Mouse (Mus musculus): ENCODE results near the gene Cadm2.

Gene Cadm2

DNA sequence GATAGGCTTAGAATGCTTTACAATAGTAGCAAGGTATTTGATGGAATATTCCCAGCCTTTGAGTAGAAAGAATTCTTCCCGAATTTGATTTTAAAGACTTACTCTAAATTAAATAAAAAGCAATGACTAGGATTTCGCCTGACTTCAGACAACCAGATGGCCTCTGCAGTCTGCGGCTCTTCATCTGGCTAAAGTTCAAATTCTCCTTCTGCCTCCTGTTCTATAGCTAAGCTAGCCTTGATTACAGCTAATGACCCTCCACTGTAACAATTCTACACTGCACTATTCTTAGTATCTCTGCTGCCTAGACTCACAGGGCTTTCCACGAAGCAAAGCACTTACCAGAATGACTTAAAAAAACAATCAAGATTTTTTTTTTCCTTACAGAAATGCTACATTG lies 495.9 kb downstream of the Cadm2 start:
- no peak for DNase-seq (ENCODE audit: low spot score)

- no peak for DNase-seq (ENCODE audit: low spot score)
These were observed 498.2 kb downstream of the Cadm2 start for GRCm38 (mm10) chr16:67122532-67122931.

DNA sequence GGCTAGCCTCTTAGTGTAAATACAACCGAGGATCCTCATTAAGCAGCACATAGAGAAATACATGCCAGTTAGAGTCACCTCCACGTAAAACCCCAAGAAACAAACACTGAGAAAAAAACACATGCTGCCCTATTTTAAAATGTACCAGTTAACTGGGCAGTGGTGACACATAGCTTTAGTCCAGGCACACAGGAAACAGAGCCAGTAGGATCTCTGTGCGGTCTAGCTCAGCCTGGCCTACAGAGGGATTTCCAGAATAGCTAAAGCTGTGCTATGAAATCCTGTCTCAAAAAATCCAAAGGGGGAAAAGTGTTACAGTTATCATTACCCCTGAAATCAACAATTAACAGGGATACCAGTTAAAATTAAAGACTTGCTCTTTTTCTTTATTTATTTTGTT lies 498.9 kb downstream of the Cadm2 start:
- no peak for DNase-seq (ENCODE audit: low spot score)

GRCm38 (mm10) chr16:67106478-67107061 lies 514.1 kb downstream of the Cadm2 start:
- DNase-seq (ENCODE audit: low spot score), result no peak

GRCm38 (mm10) chr16:67096706-67097105 lies 524.0 kb downstream of the Cadm2 start:
- no peak for DNase-seq (ENCODE audit: low spot score)

GRCm38 (mm10) chr16:67095916-67096315 lies 524.8 kb downstream of the Cadm2 start:
- no peak for DNase-seq (ENCODE audit: low spot score)

GRCm38 (mm10) chr16:67089747-67090146 lies 531.0 kb downstream of the Cadm2 start:
- no peak for DNase-seq (ENCODE audit: low spot score)

- DNase-seq (ENCODE audit: low spot score), result no peak
These were observed 541.4 kb downstream of the Cadm2 start for GRCm38 (mm10) chr16:67079318-67079717.

DNA sequence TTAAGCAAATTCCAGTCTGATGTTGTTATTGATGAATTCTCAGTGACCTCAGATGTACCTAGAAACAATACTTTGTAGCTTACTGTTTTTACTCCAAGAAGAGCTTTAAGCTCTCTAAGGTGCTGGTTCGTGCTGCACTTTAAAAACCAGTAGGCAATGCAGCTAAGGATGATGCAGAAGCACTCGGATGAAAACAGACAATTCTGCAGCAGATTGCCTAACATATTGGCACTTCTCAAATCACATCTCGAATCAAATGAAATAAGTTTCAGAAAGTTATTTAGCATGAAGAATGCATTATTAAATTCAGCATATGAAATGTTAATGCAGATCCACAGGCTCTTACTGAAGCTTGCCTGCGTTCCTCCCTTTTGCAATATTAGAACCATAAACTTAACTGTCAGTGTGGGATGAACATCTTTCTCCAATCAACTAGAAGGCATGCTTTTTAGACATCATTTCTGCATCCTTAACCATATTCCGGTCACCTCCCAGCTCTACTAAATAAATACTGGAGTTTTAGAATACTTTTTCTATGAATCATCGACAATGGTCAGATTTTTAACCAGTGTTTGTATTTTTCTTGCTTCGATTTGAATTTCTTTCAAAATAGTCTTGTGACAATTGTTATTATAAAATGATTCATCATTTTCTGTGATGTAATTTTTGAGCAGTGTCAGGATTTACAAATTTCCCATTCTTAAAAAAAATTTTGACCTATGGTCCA lies 544.4 kb downstream of the Cadm2 start:
- DNase-seq (ENCODE audit: low spot score), result no peak

GRCm38 (mm10) chr16:67068461-67068860 lies 552.2 kb downstream of the Cadm2 start:
- no peak for DNase-seq (ENCODE audit: low spot score)

- no peak for DNase-seq (ENCODE audit: low spot score)
These were observed 589.8 kb downstream of the Cadm2 start for GRCm38 (mm10) chr16:67030918-67031317.

DNA sequence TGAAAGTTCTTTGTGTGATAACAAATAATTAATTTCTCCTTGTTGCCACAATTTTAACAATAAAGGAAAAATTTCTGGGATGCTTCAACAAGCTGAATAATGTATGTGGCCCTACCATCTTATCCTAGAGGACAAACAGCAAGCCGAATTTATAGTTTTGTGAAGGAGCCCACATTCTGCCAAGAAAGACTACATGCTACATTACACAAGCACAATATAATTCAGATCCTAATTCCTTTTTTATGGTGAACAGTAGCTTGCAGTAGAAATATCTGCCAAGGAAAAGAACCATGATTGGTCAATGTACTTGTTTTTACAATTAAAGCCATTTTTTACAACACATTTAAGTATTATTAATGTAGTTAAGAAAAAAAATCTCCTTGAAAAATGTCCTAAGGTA lies 600.9 kb downstream of the Cadm2 start:
- no peak for DNase-seq (ENCODE audit: low spot score)

- no peak for DNase-seq (ENCODE audit: low spot score)
These were observed 603.0 kb downstream of the Cadm2 start for GRCm38 (mm10) chr16:67017710-67018109.

GRCm38 (mm10) chr16:67003161-67003560 lies 617.5 kb downstream of the Cadm2 start:
- no peak for DNase-seq (ENCODE audit: low spot score)

DNA sequence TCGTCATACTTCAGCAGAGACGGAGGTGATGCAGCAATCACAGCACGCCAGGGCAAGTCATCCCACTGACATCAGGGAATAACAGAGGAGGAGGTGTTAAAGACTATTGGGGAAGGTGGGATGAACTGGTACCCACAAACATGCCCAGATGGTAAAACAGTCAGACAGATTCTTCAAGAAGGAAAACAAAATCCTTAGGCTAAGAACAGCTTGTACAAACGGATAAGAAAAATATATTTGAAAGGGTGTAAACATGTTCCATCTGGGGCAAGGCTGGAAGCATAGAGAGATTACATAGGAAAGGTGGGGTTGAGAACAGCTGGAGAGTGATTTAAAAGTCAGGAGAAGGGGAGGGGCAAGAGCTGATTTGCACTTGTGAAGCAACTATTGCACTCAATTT lies 619.0 kb downstream of the Cadm2 start:
- no peak for DNase-seq (ENCODE audit: low spot score)

DNA sequence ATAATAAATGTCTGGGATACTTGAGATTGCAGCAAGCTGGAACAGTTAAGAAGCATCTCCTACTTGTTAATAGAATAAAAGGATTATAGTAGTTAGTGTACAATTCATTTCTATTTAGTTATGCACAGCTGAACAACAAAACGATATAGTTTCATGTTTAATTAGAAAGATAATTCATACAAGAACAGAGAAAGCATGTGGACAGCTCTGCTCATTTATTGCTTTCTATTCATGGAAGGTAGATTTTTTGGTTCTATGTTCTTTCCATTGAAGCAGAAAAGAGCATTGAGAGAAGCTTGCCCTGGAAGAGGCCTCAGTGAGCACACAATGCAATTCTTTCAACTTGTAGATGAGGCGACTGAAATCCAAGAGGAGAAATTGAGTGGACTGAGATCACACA lies 623.2 kb downstream of the Cadm2 start:
- DNase-seq (ENCODE audit: low spot score), result no peak

GRCm38 (mm10) chr16:66987741-66988140 lies 633.0 kb downstream of the Cadm2 start:
- DNase-seq (ENCODE audit: low spot score), result no peak

DNA sequence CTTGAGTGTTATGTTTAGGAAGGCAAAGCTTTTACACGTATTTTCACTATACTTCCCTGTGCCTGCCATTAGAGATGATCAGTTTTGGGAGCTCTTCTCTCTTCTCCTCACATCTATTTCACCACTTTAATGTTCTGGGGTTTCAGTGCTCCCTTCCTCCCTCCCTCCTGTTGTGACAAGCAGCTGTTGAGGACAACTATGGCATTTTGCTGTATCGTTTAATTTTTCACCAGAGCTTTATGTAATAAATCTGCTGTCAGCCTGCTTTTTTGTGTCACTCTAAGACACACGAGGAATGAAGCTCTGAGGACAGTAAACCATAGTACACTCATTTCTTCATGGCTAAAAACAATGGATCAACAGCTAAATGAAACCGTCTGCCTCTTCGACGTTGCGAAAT lies 633.8 kb downstream of the Cadm2 start:
- DNase-seq (ENCODE audit: low spot score), result no peak

- no peak for DNase-seq (ENCODE audit: low spot score)
These were observed 649.8 kb downstream of the Cadm2 start for GRCm38 (mm10) chr16:66970912-66971311.

GRCm38 (mm10) chr16:66969520-66970144 lies 651.1 kb downstream of the Cadm2 start:
- no peak for DNase-seq (ENCODE audit: low spot score)

DNA sequence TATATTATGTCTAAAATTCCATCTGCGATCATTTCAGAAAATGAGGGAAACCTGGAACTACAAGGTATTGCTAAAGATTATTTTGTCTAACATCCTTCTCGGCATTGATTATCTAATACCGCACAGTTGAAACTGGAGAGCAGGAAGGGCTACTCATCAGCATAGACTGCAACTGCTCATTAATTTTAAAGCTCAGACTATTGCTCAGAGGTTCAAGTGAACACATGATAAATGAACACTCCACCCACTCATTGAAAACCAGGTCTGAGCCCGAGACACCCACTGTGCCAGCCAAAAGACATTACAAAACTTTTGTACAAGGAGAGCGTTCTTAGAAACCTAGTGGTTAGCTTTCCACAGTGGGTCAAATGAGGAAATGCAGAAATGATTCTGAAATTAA lies 652.4 kb downstream of the Cadm2 start:
- no peak for DNase-seq (ENCODE audit: low spot score)

DNA sequence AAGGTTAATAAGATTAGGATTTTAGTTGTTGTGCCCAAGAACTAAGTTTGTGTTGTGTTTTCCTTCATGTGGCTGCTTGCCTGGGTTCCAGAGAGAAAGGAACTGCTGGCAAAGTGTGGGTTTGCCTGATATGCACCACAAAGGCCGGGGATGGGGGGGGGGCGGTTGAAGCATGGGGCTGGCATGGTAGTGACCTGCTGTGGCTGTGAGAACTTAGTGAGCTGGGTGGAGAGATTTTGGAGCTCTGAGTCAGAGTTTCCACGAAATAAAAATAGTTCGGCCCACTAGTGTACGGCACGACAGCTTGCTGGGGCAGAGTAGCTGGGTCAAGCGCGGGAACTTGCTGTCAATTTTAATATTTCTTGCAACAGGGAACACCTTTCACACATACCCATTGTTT lies 653.0 kb downstream of the Cadm2 start:
- no peak for DNase-seq (ENCODE audit: low spot score)

DNA sequence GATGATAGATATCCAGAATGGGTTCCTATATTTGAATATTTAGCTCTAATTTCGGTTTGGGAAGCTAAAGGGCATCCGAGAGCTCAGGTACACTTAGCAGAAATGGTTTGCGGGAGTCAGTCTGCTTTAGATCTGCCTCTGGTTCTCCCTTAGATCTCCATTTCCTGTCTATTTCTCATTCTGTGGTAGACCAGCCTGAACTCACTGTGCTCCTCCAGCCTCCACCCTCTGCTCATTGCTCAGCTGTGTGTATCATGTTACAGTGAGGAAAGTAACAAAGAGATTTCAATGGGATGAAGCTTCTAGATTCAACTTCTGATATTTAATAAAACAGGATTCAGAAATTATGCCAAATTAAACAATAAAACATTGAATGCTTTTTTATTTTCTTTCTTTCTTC lies 661.6 kb downstream of the Cadm2 start:
- DNase-seq (ENCODE audit: low spot score), result no peak

DNA sequence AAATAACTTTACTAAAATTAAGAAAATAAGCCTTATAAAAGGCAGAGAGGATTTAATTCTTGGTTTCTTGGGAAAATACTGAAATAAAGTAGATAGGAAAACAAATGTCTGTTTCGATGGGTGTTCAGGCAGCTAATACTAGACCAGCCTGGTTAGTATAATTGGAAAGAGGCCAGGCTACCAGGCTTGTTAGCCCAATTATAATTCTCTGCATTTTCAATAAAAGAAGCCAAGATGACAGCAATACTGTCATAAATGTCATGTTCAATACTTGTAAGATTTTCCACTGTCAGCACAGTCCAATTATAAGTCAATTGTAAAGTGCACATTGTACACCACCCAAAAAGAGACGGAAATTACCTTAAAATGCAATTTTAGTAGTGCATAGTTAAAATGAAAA lies 664.8 kb downstream of the Cadm2 start:
- DNase-seq (ENCODE audit: low spot score), result no peak
